Mouse (Mus musculus) embryo, embryonic 9.5 days (tissue): ENCODE data around the gene Xrn1.
"Not testable (repeated sequence)": the region's sequence is repeated elsewhere in the genome, so short reads cannot be mapped to it uniquely, and the experiment has no call there.

ENCODE experiments used
- DNase-seq: peaks from one replicate; pipeline ENCODE4 v3.0.0-alpha.2; 2017; ENCODE audit errors: extremely low spot score

Xrn1 gene

DNA sequence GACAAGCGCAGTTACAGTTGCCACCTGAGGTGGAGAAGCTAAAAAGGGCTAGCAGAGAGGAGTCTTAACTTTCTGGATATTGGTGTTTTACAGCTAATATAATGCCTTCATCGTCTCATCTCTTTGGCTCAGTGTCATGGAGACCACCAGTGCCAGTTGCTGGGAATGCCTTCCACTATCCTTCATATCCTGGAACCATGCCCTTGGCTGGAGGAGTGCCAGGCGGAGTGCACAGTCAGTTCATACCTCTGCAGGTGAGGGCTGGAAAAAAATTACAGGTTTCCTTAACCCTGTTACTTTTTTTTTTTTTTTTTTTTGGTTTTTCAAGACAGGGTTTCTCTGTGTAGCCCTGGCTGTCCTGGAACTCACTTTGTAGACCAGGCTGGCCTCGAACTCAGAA lies 96.9 kb downstream of the Xrn1 start:
- DNase-seq: no peak

DNA sequence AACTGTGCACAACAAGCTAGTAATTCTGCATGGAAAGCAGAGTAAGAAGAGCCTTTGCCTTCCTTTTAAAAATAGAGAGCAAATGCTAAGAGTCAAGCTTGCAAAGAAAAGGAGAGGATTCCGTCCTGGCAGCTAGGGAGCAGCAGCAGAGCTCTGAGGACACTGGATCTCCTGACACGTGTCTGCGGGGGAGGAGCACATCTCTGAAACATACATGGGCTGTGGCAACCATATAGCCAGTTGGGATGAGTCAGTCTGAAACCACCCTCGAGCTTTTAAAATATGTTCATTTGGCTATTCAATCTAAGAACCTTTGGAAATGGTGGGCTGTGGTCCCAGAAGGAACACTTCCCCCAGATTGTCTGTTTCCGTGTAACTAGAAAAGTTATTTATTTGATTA lies 100.3 kb downstream of the Xrn1 start:
- no peak for DNase-seq

DNA sequence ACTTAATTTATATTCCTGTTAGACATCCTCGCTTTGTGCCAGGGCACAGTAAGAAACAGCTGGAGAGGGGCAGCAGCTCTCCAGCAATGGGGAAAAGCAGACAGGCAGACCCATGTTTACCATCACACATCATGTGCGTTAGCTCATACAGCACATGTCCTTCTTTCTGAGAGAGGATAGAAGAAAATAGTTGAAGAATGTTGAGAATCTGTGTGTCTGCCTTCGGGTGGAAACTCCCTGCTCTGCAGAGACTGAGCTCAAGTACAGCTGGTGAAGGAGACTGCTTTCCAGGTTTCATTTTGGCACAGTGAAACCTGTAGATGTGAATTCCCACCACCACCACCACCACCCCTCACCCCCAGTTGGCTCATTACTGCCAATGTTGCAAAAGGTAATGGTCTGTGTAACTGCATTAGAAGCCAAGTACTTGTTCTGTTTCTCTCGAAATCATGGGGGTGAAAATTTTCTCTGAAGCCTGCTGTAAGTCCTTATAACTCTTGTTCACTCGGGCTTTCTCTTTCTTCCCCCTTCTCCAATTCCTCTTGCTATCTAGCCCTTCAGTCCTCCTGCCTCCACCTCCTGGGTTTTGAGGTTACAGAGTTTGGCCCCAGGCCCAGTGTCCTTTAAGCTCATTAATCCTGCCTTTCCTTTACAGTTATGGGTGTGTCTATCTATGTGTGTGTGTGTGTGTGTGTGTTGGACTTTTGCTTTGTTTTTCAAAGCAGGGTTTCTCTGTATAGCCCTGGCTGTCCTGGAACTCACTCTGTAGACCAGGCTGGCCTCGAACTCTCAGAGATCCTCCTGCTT lies 102.1 kb downstream of the Xrn1 start:
- DNase-seq: no peak

DNA sequence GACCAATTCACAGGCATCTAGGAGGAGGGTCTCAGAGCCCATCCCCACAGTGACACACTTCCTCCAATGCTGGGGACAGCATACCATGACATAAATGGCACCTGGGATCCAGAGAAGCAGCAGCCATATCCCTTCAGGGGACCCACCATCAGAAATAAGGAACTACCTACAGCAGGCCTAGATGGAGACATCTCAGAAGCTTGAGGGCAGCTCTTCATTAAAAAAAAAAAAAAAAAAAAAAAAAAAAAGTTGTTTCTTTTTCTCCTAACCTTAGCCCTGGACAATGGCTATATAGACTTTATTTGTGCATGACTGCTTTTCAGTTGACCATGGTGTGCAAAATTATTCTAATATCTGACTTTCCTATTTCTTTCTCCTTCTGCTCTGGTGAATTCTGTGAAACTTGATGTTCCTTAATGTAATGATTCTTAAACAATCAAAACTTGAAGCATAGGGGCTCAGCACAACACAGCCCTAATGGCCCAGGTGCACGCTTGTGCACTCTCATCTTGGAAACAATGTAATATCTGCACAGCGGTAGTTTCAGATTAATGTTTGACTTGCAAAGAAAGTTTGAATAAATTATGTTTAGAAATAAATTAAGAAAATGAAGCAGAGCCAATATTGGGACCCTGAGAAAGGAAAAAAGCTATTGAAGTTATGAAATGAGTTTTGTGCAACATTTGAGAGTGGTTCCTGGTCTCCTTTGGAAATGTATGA lies 108.7 kb downstream of the Xrn1 start:
- DNase-seq: no peak

DNA sequence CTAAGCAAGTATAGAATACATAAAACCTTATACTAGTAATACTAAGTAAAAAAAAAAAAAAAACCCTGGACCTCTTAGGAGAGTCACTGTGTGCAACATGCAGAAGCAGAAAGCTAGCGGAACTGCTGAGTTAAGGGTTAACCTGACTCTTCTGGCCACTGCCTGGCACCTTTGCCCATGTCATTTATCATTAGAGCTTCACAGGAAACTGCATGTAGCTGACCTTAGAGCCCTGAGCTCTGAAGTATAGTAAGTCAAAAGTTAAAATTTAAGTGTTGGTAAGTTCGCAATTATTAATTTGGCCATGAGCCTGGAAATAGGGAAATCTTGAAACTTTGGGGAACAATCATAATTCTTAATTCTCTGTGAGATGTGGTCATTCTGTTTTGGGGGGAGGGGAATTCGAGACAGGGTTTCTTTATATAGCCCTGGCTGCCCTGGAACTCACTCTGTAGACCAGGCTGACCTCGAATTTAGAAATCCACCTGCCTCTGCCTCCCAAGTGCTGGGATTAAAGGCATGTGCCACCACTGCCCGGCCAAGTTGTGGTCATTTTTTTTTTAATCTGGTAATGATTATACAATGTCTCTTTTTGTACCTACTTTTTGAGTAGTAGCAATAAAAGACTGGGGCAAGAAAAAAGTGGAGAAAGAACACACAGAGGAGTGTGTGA lies 109.4 kb downstream of the Xrn1 start:
- DNase-seq: no peak

DNA sequence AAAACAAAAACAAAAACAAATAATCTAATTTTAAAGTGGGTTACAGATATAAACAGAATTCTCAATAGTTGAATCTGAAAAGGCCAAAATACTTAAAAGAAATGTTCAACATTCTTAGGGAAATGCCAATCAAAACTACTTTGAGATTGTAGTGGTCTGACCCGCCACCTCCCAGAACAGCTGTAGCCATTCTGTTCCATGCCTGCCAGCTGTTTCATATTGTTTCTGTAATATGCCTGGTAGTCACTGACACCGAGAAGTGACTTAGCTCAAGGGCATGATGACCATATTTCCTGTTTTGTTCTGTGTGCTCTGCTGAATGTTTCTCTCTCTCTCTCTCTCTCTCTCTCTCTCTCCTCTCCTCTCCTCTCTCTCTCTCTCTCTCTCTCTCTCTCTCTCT lies 112.9 kb downstream of the Xrn1 start:
- DNase-seq: no peak

DNA sequence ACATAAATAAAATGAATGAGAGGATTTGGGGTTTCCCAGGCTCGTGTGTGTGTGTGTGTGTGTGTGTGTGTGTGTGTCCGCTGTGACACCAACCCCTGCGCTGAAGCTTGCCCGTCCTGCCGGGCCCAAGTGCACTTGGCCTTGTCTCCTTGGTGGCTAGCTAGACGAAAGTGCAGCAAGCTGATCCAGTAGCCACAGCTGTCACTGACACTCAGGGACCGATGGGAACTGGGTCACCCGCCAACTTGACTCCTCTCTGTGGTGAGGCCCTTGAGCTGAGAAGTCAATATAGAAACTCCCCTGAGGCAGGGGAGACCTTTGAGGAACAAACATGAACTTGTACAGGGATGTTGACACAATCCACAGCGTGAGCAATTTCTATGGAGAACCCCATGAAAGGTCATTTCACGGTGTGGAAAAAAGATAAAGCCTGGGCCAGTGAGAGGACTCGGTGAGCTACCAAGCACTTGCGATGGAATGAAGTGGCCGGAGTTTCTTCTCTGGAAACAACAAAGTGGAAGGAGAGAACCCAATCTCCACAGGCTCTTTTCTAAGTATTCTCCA lies 124.3 kb downstream of the Xrn1 start:
- no peak for DNase-seq

DNA sequence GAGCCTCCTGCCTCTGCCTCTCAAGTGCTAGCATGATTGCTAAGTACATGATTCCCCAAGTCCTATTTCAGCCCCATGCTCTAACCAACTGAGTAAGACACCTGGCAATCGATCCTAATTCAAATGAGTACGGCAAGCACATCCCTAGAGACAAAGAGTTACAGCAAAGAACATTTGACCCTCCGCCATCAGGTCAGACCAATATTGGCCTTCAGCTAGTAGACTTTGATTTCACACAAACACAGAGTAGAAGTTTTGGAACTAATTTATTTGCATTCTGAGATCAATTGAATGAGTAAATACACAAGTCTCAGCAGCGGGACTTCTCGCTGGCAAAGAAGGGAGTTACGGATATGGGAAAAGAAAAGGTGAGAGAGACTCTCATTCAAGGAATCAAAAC lies 130.7 kb downstream of the Xrn1 start:
- no peak for DNase-seq

DNA sequence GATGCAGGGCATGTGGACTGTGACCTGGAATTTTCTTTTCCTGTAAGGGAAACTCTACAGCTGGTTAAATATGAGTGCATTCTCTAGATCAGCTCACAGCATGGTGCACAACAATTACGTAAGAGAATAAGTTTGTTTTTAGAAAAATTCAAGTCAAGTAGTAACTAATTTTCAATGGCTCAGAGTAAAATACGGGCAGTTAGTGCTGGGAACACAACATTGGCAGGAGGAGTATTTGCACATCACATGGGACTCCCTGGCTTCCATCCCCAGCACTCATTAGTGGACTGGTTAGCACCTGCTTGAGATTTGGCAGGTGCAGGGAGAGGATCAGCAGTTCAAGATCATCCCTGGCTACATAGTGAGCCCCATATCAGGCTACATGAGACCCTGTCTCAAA lies 133.1 kb downstream of the Xrn1 start:
- no peak for DNase-seq

DNA sequence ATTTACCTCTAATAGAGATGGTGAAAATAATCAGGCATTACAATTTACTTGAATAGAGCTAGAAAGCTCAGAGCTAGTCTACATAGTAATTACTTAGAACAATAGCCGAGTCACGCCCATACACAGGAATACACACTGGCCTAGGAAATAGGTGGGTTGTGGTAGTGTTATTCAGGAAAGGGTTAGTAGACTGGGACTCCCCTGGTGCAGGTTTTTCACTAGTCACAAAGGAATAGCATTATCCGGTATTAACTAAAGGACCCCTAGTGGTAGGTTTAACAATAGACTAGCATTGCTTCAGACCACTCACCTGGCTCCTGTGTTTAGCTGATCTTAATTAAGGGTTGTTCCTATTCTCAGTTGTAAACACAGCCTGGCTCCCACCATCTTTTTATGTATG lies 133.9 kb downstream of the Xrn1 start:
- not testable (repeated sequence) for DNase-seq

DNA sequence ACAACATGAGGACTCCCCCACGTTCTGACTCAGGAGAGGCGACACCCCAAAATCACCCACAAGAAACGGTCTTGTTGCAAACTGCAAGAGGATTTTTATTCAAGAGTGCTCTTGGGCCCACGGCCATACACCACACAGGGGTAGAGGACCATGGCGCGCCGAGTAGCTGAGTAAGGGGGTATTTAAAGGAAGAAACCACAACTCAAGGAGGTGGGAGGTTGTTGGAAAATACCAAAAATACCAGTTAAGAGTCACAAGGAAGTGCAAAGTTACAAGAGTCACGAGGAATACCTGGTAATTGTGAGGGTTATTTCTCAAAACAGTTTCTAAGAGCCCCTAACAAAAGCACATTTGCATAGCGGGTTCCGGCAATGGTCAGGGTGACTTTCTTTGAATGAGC lies 138.1 kb downstream of the Xrn1 start:
- DNase-seq: not testable (repeated sequence)

DNA sequence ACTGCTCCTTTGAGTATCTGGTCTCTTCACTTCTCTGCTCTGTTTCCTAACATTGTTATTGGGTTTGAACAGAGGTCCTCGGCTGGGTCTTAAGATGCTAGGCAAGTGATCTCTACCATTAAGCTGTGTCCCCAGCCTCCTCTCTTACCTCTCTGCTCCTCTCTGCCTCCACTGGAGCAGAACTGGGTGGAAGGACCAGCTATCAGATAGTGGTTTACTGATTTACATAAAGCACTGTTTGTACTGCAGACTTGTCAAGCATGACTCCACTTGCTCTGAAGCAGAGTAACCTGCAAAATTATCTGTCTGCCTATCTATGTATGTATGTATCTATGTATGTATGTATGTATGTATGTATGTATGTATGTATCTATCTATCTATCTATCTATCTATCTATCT lies 138.7 kb downstream of the Xrn1 start:
- no peak for DNase-seq

DNA sequence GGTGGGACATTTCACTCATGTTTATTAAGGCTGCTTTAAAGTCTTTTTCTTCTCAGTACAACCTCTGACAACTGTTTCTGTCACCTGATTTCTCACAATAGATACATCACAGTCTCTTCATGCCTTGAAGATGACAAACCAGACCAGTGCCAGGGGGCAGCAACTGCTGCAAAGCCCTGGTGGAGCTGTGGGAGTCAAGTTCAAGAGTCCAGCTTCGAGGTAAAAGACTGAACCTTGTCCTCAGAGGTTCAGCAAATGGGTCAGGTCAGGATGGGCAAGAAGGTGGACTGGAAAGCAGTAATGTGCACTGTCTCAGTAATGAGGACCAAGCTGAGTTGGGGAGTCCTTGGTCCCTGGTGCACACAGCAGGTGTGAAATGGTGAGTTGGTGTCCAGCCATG lies 139.8 kb downstream of the Xrn1 start:
- DNase-seq: no peak

DNA sequence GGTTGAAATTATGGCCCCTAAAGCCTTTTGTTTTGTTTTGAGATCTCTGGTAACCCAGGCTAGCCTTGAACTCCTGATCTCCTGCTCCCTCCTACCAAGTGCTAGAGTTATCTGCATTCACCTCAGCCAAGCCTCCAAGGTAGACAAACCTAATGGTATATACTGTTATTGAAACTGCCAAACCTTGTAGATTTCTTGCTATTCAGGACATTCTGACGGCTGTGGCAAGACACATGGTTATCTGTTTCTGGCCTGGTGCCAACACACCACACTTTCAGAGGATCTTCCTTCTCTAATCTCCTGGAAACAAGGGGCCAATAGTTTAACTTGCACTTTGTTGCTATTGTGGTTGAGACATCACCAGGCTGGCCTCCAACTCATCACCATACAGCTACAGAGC lies 140.6 kb downstream of the Xrn1 start:
- no peak for DNase-seq

DNA sequence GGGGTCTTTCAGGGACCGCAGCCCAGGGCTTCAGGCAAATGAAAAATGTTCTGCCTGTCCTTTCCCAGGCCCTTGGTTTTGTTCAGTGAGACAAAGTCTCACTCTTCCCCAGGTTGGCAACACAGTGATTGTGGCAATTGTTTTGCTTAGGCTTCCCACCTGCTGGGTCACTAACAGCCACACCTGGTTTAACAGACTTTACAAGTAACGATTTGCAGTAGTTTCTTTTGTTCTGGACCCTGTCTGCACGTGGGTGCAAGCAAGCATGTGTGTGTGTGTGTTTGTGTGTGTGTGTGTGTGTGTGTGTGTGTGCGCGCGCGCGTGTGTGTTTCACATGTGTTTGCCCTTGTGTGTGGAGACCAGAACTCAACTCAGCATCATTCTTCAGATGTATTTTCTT lies 148.3 kb downstream of the Xrn1 start:
- DNase-seq: no peak
